Mouse (Mus musculus): Measurements from ENCODE around the gene Tmem206.

DNA sequence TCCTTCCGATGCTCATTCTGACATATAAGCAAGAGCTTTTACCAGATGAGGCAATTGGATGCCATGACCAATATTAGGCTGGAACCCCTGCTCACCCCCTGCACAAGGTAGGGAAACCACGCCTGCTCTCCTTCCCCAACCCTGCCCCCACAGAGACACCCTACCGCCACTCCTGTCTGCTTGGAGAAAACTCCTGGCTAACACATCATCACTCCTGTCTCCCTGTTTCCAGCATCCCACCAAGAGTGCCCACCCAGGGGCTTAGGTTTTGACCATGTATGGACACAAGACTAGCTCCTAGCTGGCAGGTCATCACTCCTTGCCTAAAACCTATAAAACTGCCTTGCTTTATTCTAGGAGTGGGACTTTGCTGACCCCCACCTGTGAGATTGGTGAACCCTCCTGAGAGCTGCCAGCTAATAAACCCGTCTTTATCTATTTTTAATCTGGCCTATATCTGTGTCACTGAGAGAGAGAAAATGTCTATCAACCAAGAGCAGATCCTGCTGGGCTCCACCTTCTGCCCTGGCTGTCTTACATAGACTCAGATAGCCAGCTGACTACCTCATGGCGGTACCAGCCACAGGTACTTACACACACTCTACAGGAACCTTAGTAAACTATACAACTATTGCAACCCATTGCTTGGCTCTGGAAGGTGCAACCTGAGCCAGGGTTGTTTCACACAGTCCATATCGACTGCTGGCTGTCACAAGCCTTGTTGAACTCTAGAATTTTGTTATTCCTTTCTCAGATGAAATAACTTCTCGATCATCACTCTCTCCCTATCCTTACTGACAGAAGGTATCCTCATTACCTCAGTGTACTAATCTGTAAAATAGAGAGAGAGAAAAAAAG lies 750 bp upstream of the Tmem206 start:
- TF ChIP-seq CTCF (IDR thresholded peaks at IDR 0.05; ENCODE audit: insufficient read depth, low read length) (no peak), POLR2A (IDR thresholded peaks at IDR 0.05; ENCODE audit: borderline replicate concordance, extremely low read depth, low read depth, low read length) (no peak)

All from lung, adult 2 months (tissue).